Mouse (Mus musculus): Measurements from ENCODE around the gene Tpsg1. TPM values are rescaled to one million over a fixed set of nuclear protein-coding genes. Genes with fewer than 3 reads are reported as not detected.

Tpsg1 gene
- polyA plus RNA-seq, 1 experiment from 2014 or later: 1.1 TPM

DNA sequence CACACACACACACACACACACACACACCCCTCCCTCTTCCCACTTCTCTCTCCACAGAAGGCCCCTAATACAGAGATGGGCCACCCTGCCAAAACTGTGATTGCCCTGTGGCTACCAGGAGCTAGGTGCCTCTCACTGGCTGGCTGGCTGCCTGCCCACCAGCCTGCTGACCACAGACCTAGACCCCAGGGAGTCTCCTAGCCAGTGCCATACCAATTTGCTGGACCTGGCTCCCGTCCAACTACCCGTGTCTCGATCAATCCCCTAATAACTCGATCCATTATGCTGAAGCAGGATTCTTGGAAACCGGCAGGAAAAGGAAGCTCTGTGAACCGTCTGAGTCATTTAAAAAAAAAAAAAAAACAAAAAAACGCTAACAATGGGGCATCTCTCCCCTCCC, 41.7 kb downstream of the Tpsg1 start:
- Histone ChIP-seq H3K27me3 (replicated peaks; ENCODE audit: control insufficient read depth, insufficient read depth, low read length) (no peaks in the 10 kb centered on the region), H3K36me3 (ENCODE audit: control insufficient read depth, insufficient read depth, low read length) (no peaks in the 10 kb centered on the region), H3K27ac (ENCODE audit: low read depth, low read length) (peak overlapping the region; percentile 25; the same call in 1 of the 2 replicates), H3K4me1 (replicated peaks; ENCODE audit: control insufficient read depth, insufficient read depth, low read length) (peaks cover 22% of the 10 kb centered on the region), H3K9ac (ENCODE audit: low read depth, low read length) (no peak overlapping the region), H3K4me3 (ENCODE audit: low read depth, low read length) (no peak overlapping the region), H3K4me2 (no peak overlapping the region), H3K9me3 (ENCODE audit: control insufficient read depth, low read length) (no peaks in the 10 kb centered on the region)
- 42% methylated on average over 7 of the region's 7 CpGs for WGBS
- ATAC-seq (replicated peaks; ENCODE audit: low FRiP score) (no peak), DNase-seq (ENCODE audit: low spot score) (no peak)

- H3K27me3 ChIP-seq (replicated peaks; ENCODE audit: control insufficient read depth, insufficient read depth, low read length): no peaks in the 10 kb centered on the region
- WGBS: 38% methylated on average over 4 of the region's 4 CpGs
- no peak for DNase-seq (ENCODE audit: low spot score)
- ATAC-seq (replicated peaks; ENCODE audit: low FRiP score): no peak
- H3K4me2 ChIP-seq: no peak overlapping the region
- H3K36me3 ChIP-seq (ENCODE audit: control insufficient read depth, insufficient read depth, low read length): no peaks in the 10 kb centered on the region
- no peak overlapping the region for H3K9ac ChIP-seq (ENCODE audit: low read depth, low read length)
- H3K9me3 ChIP-seq (ENCODE audit: control insufficient read depth, low read length): no peaks in the 10 kb centered on the region
- H3K27ac ChIP-seq (ENCODE audit: low read depth, low read length): no peak overlapping the region
- peaks cover 22% of the 10 kb centered on the region for H3K4me1 ChIP-seq (replicated peaks; ENCODE audit: control insufficient read depth, insufficient read depth, low read length)
- no peak overlapping the region for H3K4me3 ChIP-seq (ENCODE audit: low read depth, low read length)
These were observed 42.2 kb downstream of the Tpsg1 start for GRCm38 (mm10) chr17:25411251-25411650.

GRCm38 (mm10) chr17:25414209-25414608, 45.1 kb downstream of the Tpsg1 start:
- ATAC-seq (replicated peaks; ENCODE audit: low FRiP score) (no peak), DNase-seq (ENCODE audit: low spot score) (no peak)
- no peaks in the 10 kb centered on the region for H3K9me3 ChIP-seq (ENCODE audit: control insufficient read depth, low read length)
- H3K4me3 ChIP-seq (ENCODE audit: low read depth, low read length): no peak overlapping the region
- H3K4me1 ChIP-seq (replicated peaks; ENCODE audit: control insufficient read depth, insufficient read depth, low read length): peaks cover 27% of the 10 kb centered on the region
- 58% methylated on average over 4 of the region's 4 CpGs for WGBS
- no peaks in the 10 kb centered on the region for H3K27me3 ChIP-seq (replicated peaks; ENCODE audit: control insufficient read depth, insufficient read depth, low read length)
- no peak overlapping the region for H3K27ac ChIP-seq (ENCODE audit: low read depth, low read length)
- H3K36me3 ChIP-seq (ENCODE audit: control insufficient read depth, insufficient read depth, low read length): no peaks in the 10 kb centered on the region
- no peak overlapping the region for H3K4me2 ChIP-seq
- no peak overlapping the region for H3K9ac ChIP-seq (ENCODE audit: low read depth, low read length)

DNA sequence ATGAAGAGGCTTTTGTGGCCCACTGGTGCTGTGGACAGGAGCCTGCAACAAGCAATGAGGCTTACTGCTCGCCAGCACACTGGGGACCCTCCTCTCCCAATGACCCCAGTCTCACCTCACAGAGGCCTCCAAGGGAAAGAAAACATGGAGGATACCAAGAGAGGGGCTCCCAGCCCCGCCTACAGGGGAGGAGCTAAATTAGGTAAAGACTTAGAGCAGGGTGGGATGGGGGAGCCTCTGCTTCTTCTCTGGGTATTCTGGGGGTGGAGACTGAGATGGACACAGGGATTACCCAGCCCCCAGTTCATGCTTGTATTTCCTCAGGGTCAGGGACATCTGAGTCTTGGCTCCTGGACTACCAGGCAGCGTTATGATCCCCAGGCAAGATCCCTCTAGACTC, 45.8 kb downstream of the Tpsg1 start:
- Histone ChIP-seq H3K4me3 (ENCODE audit: low read depth, low read length) (no peak overlapping the region), H3K9me3 (ENCODE audit: control insufficient read depth, low read length) (no peaks in the 10 kb centered on the region), H3K4me1 (replicated peaks; ENCODE audit: control insufficient read depth, insufficient read depth, low read length) (peaks cover 25% of the 10 kb centered on the region), H3K36me3 (ENCODE audit: control insufficient read depth, insufficient read depth, low read length) (no peaks in the 10 kb centered on the region), H3K27ac (ENCODE audit: low read depth, low read length) (no peak overlapping the region), H3K9ac (ENCODE audit: low read depth, low read length) (no peak overlapping the region), H3K4me2 (no peak overlapping the region), H3K27me3 (replicated peaks; ENCODE audit: control insufficient read depth, insufficient read depth, low read length) (no peaks in the 10 kb centered on the region)
- 46% methylated on average over 3 of the region's 3 CpGs for WGBS
- no peak for DNase-seq (ENCODE audit: low spot score)
- ATAC-seq (replicated peaks; ENCODE audit: low FRiP score): no peak

GRCm38 (mm10) chr17:25415421-25415913, 46.4 kb downstream of the Tpsg1 start:
- H3K4me3 ChIP-seq (ENCODE audit: low read depth, low read length): no peak overlapping the region
- peak overlapping the region; percentile 36; the same call in 1 of the 2 replicates for H3K27ac ChIP-seq (ENCODE audit: low read depth, low read length)
- ATAC-seq (replicated peaks; ENCODE audit: low FRiP score) (no peak), DNase-seq (ENCODE audit: low spot score) (no peak)
- H3K4me2 ChIP-seq: no peak overlapping the region
- H3K9ac ChIP-seq (ENCODE audit: low read depth, low read length): no peak overlapping the region
- peaks cover 24% of the 10 kb centered on the region for H3K4me1 ChIP-seq (replicated peaks; ENCODE audit: control insufficient read depth, insufficient read depth, low read length)
- H3K27me3 ChIP-seq (replicated peaks; ENCODE audit: control insufficient read depth, insufficient read depth, low read length): no peaks in the 10 kb centered on the region
- H3K9me3 ChIP-seq (ENCODE audit: control insufficient read depth, low read length): no peaks in the 10 kb centered on the region
- 33% methylated on average over 6 of the region's 6 CpGs for WGBS
- no peaks in the 10 kb centered on the region for H3K36me3 ChIP-seq (ENCODE audit: control insufficient read depth, insufficient read depth, low read length)

- DNase-seq (ENCODE audit: low spot score) (no peak), ATAC-seq (replicated peaks; ENCODE audit: low FRiP score) (no peak)
- H3K4me3 ChIP-seq (ENCODE audit: low read depth, low read length): no peak overlapping the region
- H3K4me2 ChIP-seq: no peak overlapping the region
- H3K4me1 ChIP-seq (replicated peaks; ENCODE audit: control insufficient read depth, insufficient read depth, low read length): peaks cover 24% of the 10 kb centered on the region
- H3K9me3 ChIP-seq (ENCODE audit: control insufficient read depth, low read length): no peaks in the 10 kb centered on the region
- H3K27me3 ChIP-seq (replicated peaks; ENCODE audit: control insufficient read depth, insufficient read depth, low read length): no peaks in the 10 kb centered on the region
- peak overlapping the region; percentile 21; the same call in 1 of the 2 replicates for H3K27ac ChIP-seq (ENCODE audit: low read depth, low read length)
- H3K9ac ChIP-seq (ENCODE audit: low read depth, low read length): no peak overlapping the region
- 18% methylated on average over 3 of the region's 3 CpGs for WGBS
- H3K36me3 ChIP-seq (ENCODE audit: control insufficient read depth, insufficient read depth, low read length): no peaks in the 10 kb centered on the region
These were observed 47.1 kb downstream of the Tpsg1 start for GRCm38 (mm10) chr17:25416219-25416618.

DNA sequence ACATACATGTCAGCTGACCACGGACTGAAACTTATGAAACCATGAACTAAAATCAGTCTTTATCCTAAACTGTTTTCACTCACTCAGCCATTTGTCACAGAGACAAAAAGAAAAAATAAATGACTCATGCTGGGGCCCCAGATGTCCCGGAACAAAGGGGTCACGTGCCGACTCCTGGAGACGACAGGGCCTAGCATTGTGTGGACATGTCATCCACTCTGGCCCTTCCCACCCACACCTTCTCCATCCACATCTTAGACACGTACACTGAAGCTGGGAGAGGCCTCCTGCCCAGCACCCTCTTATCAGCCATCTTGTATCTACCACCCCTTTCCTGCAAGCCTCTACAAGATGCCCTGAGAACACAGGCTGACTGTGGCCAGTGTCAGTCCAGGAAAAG, 48.9 kb downstream of the Tpsg1 start:
- Histone ChIP-seq H3K4me3 (ENCODE audit: low read depth, low read length) (no peak overlapping the region), H3K27ac (ENCODE audit: low read depth, low read length) (no peak overlapping the region), H3K9me3 (ENCODE audit: control insufficient read depth, low read length) (no peaks in the 10 kb centered on the region), H3K27me3 (replicated peaks; ENCODE audit: control insufficient read depth, insufficient read depth, low read length) (no peaks in the 10 kb centered on the region), H3K4me2 (no peak overlapping the region), H3K36me3 (ENCODE audit: control insufficient read depth, insufficient read depth, low read length) (no peaks in the 10 kb centered on the region), H3K4me1 (replicated peaks; ENCODE audit: control insufficient read depth, insufficient read depth, low read length) (peaks cover 24% of the 10 kb centered on the region), H3K9ac (ENCODE audit: low read depth, low read length) (no peak overlapping the region)
- 79% methylated on average over 6 of the region's 6 CpGs for WGBS
- ATAC-seq (replicated peaks; ENCODE audit: low FRiP score) (no peak), DNase-seq (ENCODE audit: low spot score) (no peak)

DNA sequence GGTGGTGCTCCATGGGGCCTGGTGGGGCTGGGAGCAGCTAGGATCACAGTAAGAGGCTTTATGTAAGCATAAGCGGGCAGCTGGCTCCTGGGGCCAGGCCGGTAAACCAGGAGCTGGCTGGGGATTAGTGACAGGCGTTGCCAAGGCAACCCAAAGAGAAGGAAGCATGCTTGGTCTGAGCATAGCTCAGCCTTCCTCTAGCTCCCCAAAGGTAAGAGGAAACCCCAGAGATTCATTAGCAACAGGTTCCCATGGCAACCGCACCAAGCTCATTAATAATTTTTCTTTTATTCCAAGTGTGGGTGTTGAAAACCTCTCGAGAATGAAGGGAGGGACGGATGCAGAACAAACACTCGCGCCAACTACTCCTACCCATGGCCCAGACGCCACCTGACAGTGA, 49.9 kb downstream of the Tpsg1 start:
- H3K4me1 ChIP-seq (replicated peaks; ENCODE audit: control insufficient read depth, insufficient read depth, low read length): peaks cover 24% of the 10 kb centered on the region
- H3K36me3 ChIP-seq (ENCODE audit: control insufficient read depth, insufficient read depth, low read length): no peaks in the 10 kb centered on the region
- no peak for DNase-seq (ENCODE audit: low spot score)
- no peaks in the 10 kb centered on the region for H3K27me3 ChIP-seq (replicated peaks; ENCODE audit: control insufficient read depth, insufficient read depth, low read length)
- no peak overlapping the region for H3K9ac ChIP-seq (ENCODE audit: low read depth, low read length)
- no peaks in the 10 kb centered on the region for H3K9me3 ChIP-seq (ENCODE audit: control insufficient read depth, low read length)
- H3K4me3 ChIP-seq (ENCODE audit: low read depth, low read length): no peak overlapping the region
- no peak overlapping the region for H3K4me2 ChIP-seq
- ATAC-seq (replicated peaks; ENCODE audit: low FRiP score): no peak
- 44% methylated on average over 9 of the region's 9 CpGs for WGBS
- no peak overlapping the region for H3K27ac ChIP-seq (ENCODE audit: low read depth, low read length)

DNA sequence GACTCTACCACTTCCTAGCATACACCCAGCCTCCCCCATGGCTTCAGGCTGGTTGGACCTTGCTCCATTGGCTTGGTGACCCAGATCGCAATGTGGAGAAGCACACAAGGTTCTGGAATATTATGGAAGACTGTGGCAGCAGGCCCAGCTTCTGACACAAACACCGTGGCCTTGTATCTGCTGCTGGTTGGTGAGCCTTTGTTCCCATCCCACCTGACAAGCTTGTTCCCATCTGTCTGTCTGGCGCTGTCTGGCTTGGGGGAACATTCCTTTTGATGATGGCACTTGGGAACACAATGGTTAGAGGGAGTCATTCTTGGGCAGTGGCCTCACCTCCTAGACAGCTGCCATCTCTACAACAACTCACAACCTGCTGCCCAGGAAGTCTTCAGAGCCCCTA, 51.9 kb downstream of the Tpsg1 start:
- no peak overlapping the region for H3K9ac ChIP-seq (ENCODE audit: low read depth, low read length)
- ATAC-seq (replicated peaks; ENCODE audit: low FRiP score) (no peak), DNase-seq (ENCODE audit: low spot score) (no peak)
- no peak overlapping the region for H3K27ac ChIP-seq (ENCODE audit: low read depth, low read length)
- no peak overlapping the region for H3K4me3 ChIP-seq (ENCODE audit: low read depth, low read length)
- H3K36me3 ChIP-seq (ENCODE audit: control insufficient read depth, insufficient read depth, low read length): no peaks in the 10 kb centered on the region
- WGBS: 82% methylated on average over 3 of the region's 3 CpGs
- peaks cover 11% of the 10 kb centered on the region for H3K4me1 ChIP-seq (replicated peaks; ENCODE audit: control insufficient read depth, insufficient read depth, low read length)
- no peaks in the 10 kb centered on the region for H3K27me3 ChIP-seq (replicated peaks; ENCODE audit: control insufficient read depth, insufficient read depth, low read length)
- no peak overlapping the region for H3K4me2 ChIP-seq
- no peaks in the 10 kb centered on the region for H3K9me3 ChIP-seq (ENCODE audit: control insufficient read depth, low read length)

Measured in liver, embryonic 11.5 days (tissue).